Mouse (Mus musculus) MEL (cell line): Measurements from ENCODE around the gene Kctd19. TPM values are rescaled to one million over a fixed set of nuclear protein-coding genes. Genes with fewer than 3 reads are reported as not detected.

Experiments used
- DNase-seq: peaks from one replicate; pipeline ENCODE4 v3.0.0; 2011; ENCODE audit warnings: low read depth, low spot score
- H3K27ac ChIP-seq: 2 replicates; pipeline ENCODE4 v1.5.1; 2012; ENCODE audit warnings: low read depth, mild to moderate bottlenecking, control low read depth, low read length, moderate library complexity; ENCODE audit not compliant: control insufficient read depth
- H3K27me3 ChIP-seq, 2 experiments: fragments of 150-350 bp in 1 of 2; sonication (generic) in 1 of 2; 2 replicates each; pipeline ENCODE4 v1.6.1; 2012; ENCODE audit warnings: low read length in 2 of 2, mild to moderate bottlenecking in 2 of 2, improper control_type of control experiment in 1 of 2, moderate library complexity in 1 of 2; ENCODE audit not compliant: insufficient read depth in 2 of 2, control insufficient read depth in 1 of 2
- H3K36me3 ChIP-seq, 2 experiments: 2 replicates each; pipeline ENCODE4 v1.6.1; 2012 to 2014; ENCODE audit warnings: low read length in 2 of 2, improper control_type of control experiment in 1 of 2, inconsistent platforms in 1 of 2, mild to moderate bottlenecking in 1 of 2; ENCODE audit not compliant: insufficient read depth in 2 of 2, control insufficient read depth in 1 of 2
- H3K4me1 ChIP-seq, 2 experiments: fragments of 150-350 bp in 1 of 2; sonication (generic) in 1 of 2; 2 replicates each; pipeline ENCODE4 v1.6.1; 2012; ENCODE audit warnings: low read length in 2 of 2, improper control_type of control experiment in 1 of 2, mild to moderate bottlenecking in 1 of 2; ENCODE audit not compliant: insufficient read depth in 2 of 2, control insufficient read depth in 1 of 2
- H3K4me3 ChIP-seq, 2 experiments: fragments of 150-350 bp in 1 of 2; sonication (generic) in 1 of 2; 2 replicates each; pipeline ENCODE4 v1.5.1; 2012; ENCODE audit warnings: low read depth in 2 of 2, low read length in 2 of 2, mild to moderate bottlenecking in 2 of 2, moderate library complexity in 2 of 2, control low read depth in 1 of 2, improper control_type of control experiment in 1 of 2; ENCODE audit not compliant: control insufficient read depth in 1 of 2, insufficient read depth in 1 of 2
- H3K79me2 ChIP-seq: 2 replicates; pipeline ENCODE4 v1.6.1; 2012; ENCODE audit warnings: mild to moderate bottlenecking, low read length, moderate library complexity; ENCODE audit not compliant: control insufficient read depth, poor library complexity, insufficient read depth
- H3K9ac ChIP-seq: 2 replicates; pipeline ENCODE4 v1.6.1; 2012; ENCODE audit warnings: low read depth, mild to moderate bottlenecking, control low read depth, low read length, moderate library complexity; ENCODE audit not compliant: control insufficient read depth, poor library complexity, severe bottlenecking
- H3K9me3 ChIP-seq: fragments of 150-350 bp; sonication (generic); replicated peaks from 2 replicates; pipeline ENCODE4 v1.6.1; 2012; ENCODE audit warnings: mild to moderate bottlenecking, low read length, improper control_type of control experiment, moderate library complexity; ENCODE audit not compliant: insufficient read depth
- CHD2 ChIP-seq: IDR thresholded peaks from 2 replicates; pipeline ENCODE4 v1.6.1; 2011; ENCODE audit warnings: low read length, improper control_type of control experiment
- EP300 ChIP-seq, 2 experiments: IDR thresholded peaks; 2 replicates each; pipeline ENCODE4 v1.6.1; 2011; ENCODE audit warnings: improper control_type of control experiment in 2 of 2, low read length in 2 of 2, low read depth in 1 of 2, mild to moderate bottlenecking in 1 of 2
- ETS1 ChIP-seq: IDR thresholded peaks from 2 replicates; pipeline ENCODE4 v1.6.1; 2012; ENCODE audit warnings: low read depth, mild to moderate bottlenecking, inconsistent platforms, low read length, improper control_type of control experiment, moderate library complexity
- GATA1 ChIP-seq: IDR thresholded peaks from 2 replicates; pipeline ENCODE4 v1.6.1; 2011; ENCODE audit warnings: low read depth, low read length, improper control_type of control experiment
- HCFC1 ChIP-seq: IDR thresholded peaks from 2 replicates; pipeline ENCODE4 v1.6.1; 2012; ENCODE audit warnings: low read depth, mild to moderate bottlenecking, inconsistent platforms, low read length, improper control_type of control experiment, moderate library complexity
- JUND ChIP-seq: IDR thresholded peaks from 2 replicates; pipeline ENCODE4 v1.6.1; 2011; ENCODE audit warnings: low read depth, mild to moderate bottlenecking, improper control_type of control experiment, low read length
- MAX ChIP-seq: IDR thresholded peaks from 2 replicates; pipeline ENCODE4 v1.6.1; 2011; ENCODE audit warnings: low read length, improper control_type of control experiment
- MXI1 ChIP-seq: IDR thresholded peaks from 2 replicates; pipeline ENCODE4 v1.6.1; 2011; ENCODE audit warnings: mild to moderate bottlenecking, low read depth, low read length, improper control_type of control experiment
- MYB ChIP-seq: IDR thresholded peaks from 2 replicates; pipeline ENCODE4 v1.6.1; 2011; ENCODE audit warnings: mild to moderate bottlenecking, low read depth, low read length, improper control_type of control experiment
- MYC ChIP-seq: IDR thresholded peaks from 2 replicates; pipeline ENCODE4 v1.6.1; 2011; ENCODE audit warnings: low read depth, mild to moderate bottlenecking, low read length, improper control_type of control experiment, moderate library complexity
- NELFE ChIP-seq: IDR thresholded peaks from 2 replicates; pipeline ENCODE4 v1.6.1; 2011; ENCODE audit warnings: low read depth, low read length, improper control_type of control experiment
- NRF1 ChIP-seq: IDR thresholded peaks from 2 replicates; pipeline ENCODE4 v1.6.1; 2014; ENCODE audit warnings: low read depth, mild to moderate bottlenecking, inconsistent platforms, low read length, improper control_type of control experiment, moderate library complexity; ENCODE audit not compliant: poor library complexity, insufficient read depth, severe bottlenecking
- POLR2A ChIP-seq, 2 experiments: IDR thresholded peaks; 2 replicates each; pipeline ENCODE4 v1.6.1; 2011 to 2012; ENCODE audit warnings: low read length in 2 of 2, mild to moderate bottlenecking in 2 of 2, control low read depth in 1 of 2, improper control_type of control experiment in 1 of 2, low read depth in 1 of 2, moderate library complexity in 1 of 2; ENCODE audit not compliant: control insufficient read depth in 1 of 2, insufficient read depth in 1 of 2, poor library complexity in 1 of 2
- POLR2AphosphoS2 ChIP-seq: IDR thresholded peaks from 2 replicates; pipeline ENCODE4 v1.6.1; 2011; ENCODE audit warnings: low read length, improper control_type of control experiment
- POLR2AphosphoS5 ChIP-seq: IDR thresholded peaks from 2 replicates; pipeline ENCODE4 v1.6.1; 2012; ENCODE audit warnings: low read depth, borderline replicate concordance, mild to moderate bottlenecking, inconsistent platforms, low read length, moderate library complexity, mixed read lengths
- RCOR1 ChIP-seq: IDR thresholded peaks from 2 replicates; pipeline ENCODE4 v1.6.1; 2012; ENCODE audit warnings: low read depth, mild to moderate bottlenecking, inconsistent platforms, low read length, improper control_type of control experiment
- SIN3A ChIP-seq: IDR thresholded peaks from 2 replicates; pipeline ENCODE4 v1.6.1; 2012; ENCODE audit warnings: low read length, improper control_type of control experiment, inconsistent platforms
- TAL1 ChIP-seq: IDR thresholded peaks from 2 replicates; pipeline ENCODE4 v1.6.1; 2012; ENCODE audit warnings: mild to moderate bottlenecking, inconsistent platforms, low read length, moderate library complexity, mixed read lengths
- TBP ChIP-seq: IDR thresholded peaks from 2 replicates; pipeline ENCODE4 v1.8.0; 2011; ENCODE audit warnings: low read depth, low read length, improper control_type of control experiment
- TCF12 ChIP-seq: IDR thresholded peaks from 2 replicates; pipeline ENCODE4 v1.6.1; 2014; ENCODE audit warnings: low read depth, mild to moderate bottlenecking, inconsistent platforms, low read length, improper control_type of control experiment, moderate library complexity
- UBTF ChIP-seq: IDR thresholded peaks from 2 replicates; pipeline ENCODE4 v1.6.1; 2012; ENCODE audit warnings: low read depth, mild to moderate bottlenecking, inconsistent platforms, low read length, improper control_type of control experiment, moderate library complexity, borderline replicate concordance; ENCODE audit not compliant: insufficient read depth
- ZKSCAN1 ChIP-seq: IDR thresholded peaks from 2 replicates; pipeline ENCODE4 v1.6.1; 2012; ENCODE audit warnings: low read depth, mild to moderate bottlenecking, inconsistent platforms, low read length, improper control_type of control experiment, moderate library complexity
- polyA plus RNA-seq, 2 experiments: library from polyadenylated mRNA; stranded (reverse) in 1 of 2; unstranded in 1 of 2; fragments of >175 nt in 1 of 2; fragments of >200 nt in 1 of 2; gene quantifications; 2 replicates each; pipeline versions ENCODE4 v1.2.1 to v1.2.4; 2012; ENCODE audit warnings: low replicate concordance in 2 of 2, low read depth in 1 of 2; ENCODE audit not compliant: insufficient read length in 2 of 2, insufficient read depth in 1 of 2, missing spikeins in 1 of 2
- total RNA-seq: library from RNA; depleted of rRNA; stranded (reverse); fragments of 300-350 nt; gene quantifications from 2 replicates; pipeline ENCODE4 v1.2.3, GENCODE M21; 2012

Gene Kctd19
- total and polyA plus RNA-seq, 3 experiments = not detected

DNA sequence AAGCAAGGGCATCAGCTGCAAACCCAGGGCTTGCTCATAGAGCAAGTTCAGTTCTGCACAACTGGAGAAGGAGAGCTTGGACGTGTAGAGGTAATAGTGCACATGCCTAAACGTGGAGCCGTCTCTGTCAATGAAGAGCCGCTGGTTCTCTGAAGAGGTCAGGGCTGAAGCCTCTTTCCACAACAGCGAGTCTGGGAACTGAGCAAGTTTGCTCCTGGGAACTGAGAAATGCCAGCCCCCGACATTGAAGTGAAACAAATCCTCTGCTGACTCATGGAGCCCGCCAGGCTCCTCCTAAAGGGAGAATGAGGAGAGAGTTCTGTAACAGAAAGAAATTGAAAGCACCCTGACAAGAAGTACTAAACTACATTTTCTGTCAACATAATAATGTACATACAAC lies 5.0 kb downstream of the Kctd19 start (continued):
- TF ChIP-seq RCOR1 (no peak), EP300 (IDR thresholded peaks at IDR 0.05; ENCODE audit: low read depth in 1 of 2, low read length in 2 of 2) (no peak)

DNA sequence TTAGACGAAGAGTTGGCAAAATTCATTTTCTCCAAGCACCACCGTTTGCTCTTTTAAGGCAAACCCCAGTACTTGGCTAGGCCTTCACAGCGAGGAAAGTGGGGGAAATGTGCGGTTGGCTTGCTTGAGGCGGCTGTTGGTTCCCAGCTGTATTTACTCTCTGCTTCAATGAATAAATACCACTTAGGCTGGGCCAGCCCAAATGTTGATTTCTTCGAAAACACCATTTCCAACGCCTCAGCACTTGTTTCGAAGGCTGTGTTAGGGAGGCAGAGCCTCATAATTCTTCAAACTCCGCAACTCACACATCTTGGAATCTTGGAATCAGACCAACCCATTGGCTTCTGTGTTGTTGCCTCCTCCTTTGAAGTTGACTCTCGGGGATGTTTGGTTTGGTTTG lies 6.9 kb downstream of the Kctd19 start:
- no peak for DNase-seq
- Histone ChIP-seq H3K36me3 (no peaks in the 10 kb centered on the region), H3K9me3 (no peaks in the 10 kb centered on the region), H3K27ac (no peak overlapping the region), H3K4me3 (no peak overlapping the region), H3K79me2 (no peaks in the 10 kb centered on the region), H3K9ac (no peak overlapping the region), H3K4me1 (no peaks in the 10 kb centered on the region), H3K27me3 (peaks cover 12 to 15% of the 10 kb centered on the region in 2 experiments)
- no peak for TF ChIP-seq TBP
- TF ChIP-seq POLR2A (IDR thresholded peaks at IDR 0.05; ENCODE audit: control insufficient read depth in 1 of 2, insufficient read depth in 1 of 2, low read depth in 1 of 2, low read length in 2 of 2, poor library complexity in 1 of 2) = no peak
- no peak for TF ChIP-seq MAX
- TF ChIP-seq MYB = no peak
- no peak for TF ChIP-seq ZKSCAN1
- no peak for TF ChIP-seq ETS1
- no peak for TF ChIP-seq NRF1
- TF ChIP-seq POLR2AphosphoS2 = no peak
- TF ChIP-seq POLR2AphosphoS5 = no peak
- no peak for TF ChIP-seq MXI1
- TF ChIP-seq JUND = no peak
- TF ChIP-seq GATA1 = no peak
- TF ChIP-seq SIN3A = no peak
- no peak for TF ChIP-seq TCF12
- no peak for TF ChIP-seq TAL1
- no peak for TF ChIP-seq EP300 (IDR thresholded peaks at IDR 0.05; ENCODE audit: low read depth in 1 of 2, low read length in 2 of 2)
- no peak for TF ChIP-seq HCFC1
- TF ChIP-seq MYC = no peak
- no peak for TF ChIP-seq UBTF

DNA sequence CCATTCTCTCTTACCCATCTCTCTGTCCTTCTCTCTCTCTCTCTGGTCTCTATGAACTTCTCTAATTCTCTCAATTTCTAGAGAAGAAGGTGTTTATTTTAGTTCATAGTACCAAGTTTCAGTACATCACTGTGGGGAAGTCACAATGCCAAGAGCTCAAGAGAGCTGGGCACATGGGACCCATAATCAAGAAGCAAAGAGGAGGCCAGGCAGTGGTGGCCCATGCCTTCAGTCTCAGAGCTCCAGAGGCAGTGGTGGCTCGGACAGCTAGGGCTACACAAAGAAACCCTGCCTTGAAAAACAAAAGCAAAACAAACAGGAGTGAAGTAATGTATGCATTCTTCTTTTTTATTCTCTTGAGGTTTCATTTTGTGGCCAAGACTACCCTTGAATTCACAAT lies 8.8 kb downstream of the Kctd19 start:
- Histone ChIP-seq H3K36me3 (no peaks in the 10 kb centered on the region), H3K9ac (no peak overlapping the region), H3K79me2 (no peaks in the 10 kb centered on the region), H3K27ac (no peak overlapping the region), H3K4me1 (no peaks in the 10 kb centered on the region), H3K4me3 (no peak overlapping the region), H3K9me3 (no peaks in the 10 kb centered on the region), H3K27me3 (peaks cover 16 to 22% of the 10 kb centered on the region in 2 experiments)
- TF ChIP-seq NELFE = no peak
- no peak for TF ChIP-seq MXI1
- no peak for TF ChIP-seq ZKSCAN1
- TF ChIP-seq TCF12 = no peak
- no peak for TF ChIP-seq POLR2AphosphoS2
- TF ChIP-seq CHD2 = no peak
- no peak for TF ChIP-seq POLR2A (IDR thresholded peaks at IDR 0.05; ENCODE audit: control insufficient read depth in 1 of 2, insufficient read depth in 1 of 2, low read depth in 1 of 2, low read length in 2 of 2, poor library complexity in 1 of 2)
- no peak for DNase-seq
